ENCODE assay signal across 26 mouse cellular contexts in genomic region chr14:120335366-120335765, GRCm38 (mm10). TPM values are rescaled to one million over a fixed set of nuclear protein-coding genes. Genes with fewer than 3 reads are reported as not detected.
DNase-seq lines count a peak whose midpoint lies in the region; ATAC-seq and TF ChIP-seq lines count a peak whose summit lies in the region.
"Had no signal": no experiment of that assay in that cellular context is flagged by ENCODE, and none has a peak within 500 bp of the region (broad histone marks: within the 10 kb centered on the region; RNA-seq: fewer than 3 reads in every experiment).

No protein-coding gene starts in this region.

- TF ChIP-seq CTCF in gastrocnemius, adult 2 months (IDR thresholded peaks at IDR 0.05) = no peak

- no peaks in the 10 kb centered on the region for H3K27me3 ChIP-seq in heart, embryonic 13.5 days (replicated peaks)
- no peaks in the 10 kb centered on the region for H3K27me3 ChIP-seq in kidney, embryonic 15.5 days
- H3K27me3 ChIP-seq: CH12.LX; embryonic facial prominence, embryonic 12.5 days; embryonic facial prominence, embryonic 15.5 days; heart, embryonic 12.5 days; hindbrain, embryonic 12.5 days; hindbrain, embryonic 15.5 days had no signal

- H3K9ac ChIP-seq in heart, embryonic 13.5 days = no peak overlapping the region
- no peak overlapping the region for H3K9ac ChIP-seq in kidney, embryonic 15.5 days
- H3K9ac ChIP-seq: embryonic facial prominence, embryonic 12.5 days; embryonic facial prominence, embryonic 15.5 days; forebrain, postnatal 0 days; heart, embryonic 12.5 days; hindbrain, embryonic 12.5 days; hindbrain, embryonic 15.5 days had no signal

- no peak overlapping the region for H3K4me2 ChIP-seq in heart, embryonic 13.5 days
- H3K4me2 ChIP-seq in kidney, embryonic 15.5 days = no peak overlapping the region
- H3K4me2 ChIP-seq: embryonic facial prominence, embryonic 12.5 days; embryonic facial prominence, embryonic 15.5 days; hindbrain, embryonic 12.5 days; hindbrain, embryonic 15.5 days had no signal

- H3K36me3 ChIP-seq in heart, embryonic 13.5 days = peaks cover 14% of the 10 kb centered on the region
- 0 out of 2 replicates have a peak, but pooled peaks cover 2% of the 10 kb centered on the region for H3K36me3 ChIP-seq in kidney, embryonic 15.5 days
- H3K36me3 ChIP-seq: hindbrain, embryonic 12.5 days; hindbrain, embryonic 15.5 days had no signal

- no peak for DNase-seq in gastrocnemius, adult 2 months
- no peak for DNase-seq in gastrocnemius, postnatal 25 days
- no peak for DNase-seq in heart, adult 9 months (ENCODE audit: low spot score in 2 of 2)
- no peak for DNase-seq in kidney, adult 8-10 months
- DNase-seq: adrenal gland, adult 2 months; adrenal gland, postnatal 36 days; B cell, adult 2 months; cerebellum, adult 11 months; cerebellum, adult 2 months; cerebellum, adult 9-11 months; cerebellum, postnatal 25 days; forebrain, postnatal 0 days; gastrocnemius, postnatal 36 days; kidney, adult 2 months had no signal

- H3K9me3 ChIP-seq in heart, embryonic 13.5 days = no peaks in the 10 kb centered on the region
- H3K9me3 ChIP-seq in kidney, embryonic 15.5 days (replicated peaks) = no peaks in the 10 kb centered on the region
- H3K9me3 ChIP-seq: embryonic facial prominence, embryonic 12.5 days; embryonic facial prominence, embryonic 15.5 days; G1E; heart, embryonic 12.5 days; hindbrain, embryonic 12.5 days; hindbrain, embryonic 15.5 days had no signal

- H3K4me1 ChIP-seq in heart, embryonic 13.5 days = peaks cover 73% of the 10 kb centered on the region
- H3K4me1 ChIP-seq in kidney, embryonic 15.5 days = peaks cover 62% of the 10 kb centered on the region
- H3K4me1 ChIP-seq in brown adipose tissue, adult 24 weeks (ENCODE audit: control insufficient read depth, insufficient read depth, insufficient read length, low read length) = peaks cover 50% of the 10 kb centered on the region

- 84% methylated on average over 9 of the region's 9 CpGs for WGBS in heart, embryonic 13.5 days
- WGBS in kidney, embryonic 15.5 days = 54% methylated on average over 9 of the region's 9 CpGs

- intact Hi-C loops in gastrocnemius, adult 2 months (cut with DNase I) = loop anchor here (5.0 to 10.0 kb wide), 2 partner anchors 38 to 49 kb away; no protein-coding TSS in a partner anchor

- peak overlapping the region; percentile 95 for H3K27ac ChIP-seq in gastrocnemius, adult 2 months
- H3K27ac ChIP-seq in heart, embryonic 13.5 days (replicated peaks) = 0 out of 2 replicates have a peak overlapping the region, but pooled peaks have one; percentile 25
- H3K27ac ChIP-seq in kidney, embryonic 15.5 days = peak overlapping the region; percentile 45; the same call in 1 of the 2 replicates
- 0 out of 2 replicates have a peak overlapping the region, but pooled peaks have one; percentile 15 for H3K27ac ChIP-seq in brown adipose tissue, adult 24 weeks (replicated peaks; ENCODE audit: low read depth, low read length)
- H3K27ac ChIP-seq: embryonic facial prominence, embryonic 12.5 days; hindbrain, embryonic 12.5 days; hindbrain, embryonic 15.5 days had no signal

- ATAC-seq in heart, embryonic 13.5 days (ENCODE audit: extremely low read depth, insufficient number of reproducible peaks, low FRiP score, low TSS enrichment) = no peak
- ATAC-seq in kidney, embryonic 15.5 days (replicated peaks; ENCODE audit: low FRiP score) = no peak
- ATAC-seq: forebrain, embryonic 14.5 days; forebrain, postnatal 0 days; intestine, postnatal 0 days had no signal

- H3K4me3 ChIP-seq in gastrocnemius, adult 2 months = peak overlapping the region; percentile 13; the same call in 1 of the 2 replicates
- H3K4me3 ChIP-seq in heart, embryonic 13.5 days = no peak overlapping the region
- H3K4me3 ChIP-seq in kidney, embryonic 15.5 days (replicated peaks) = no peak overlapping the region
- H3K4me3 ChIP-seq in brown adipose tissue, adult 24 weeks (ENCODE audit: insufficient read depth, low read depth, low read length) = no peak overlapping the region
- H3K4me3 ChIP-seq: embryonic facial prominence, embryonic 12.5 days; embryonic facial prominence, embryonic 15.5 days; heart, embryonic 12.5 days; hindbrain, embryonic 12.5 days; hindbrain, embryonic 15.5 days had no signal

RNA-seq across cellular contexts. Expression of gene Mbnl2, which starts 59.9 kb away (rescaled TPM):
- total RNA-seq in gastrocnemius, adult 2 months (2021) = 100 to 1,000 TPM; 282 to 352 TPM
- total RNA-seq in gastrocnemius, postnatal 25 days (2021) = 100 to 1,000 TPM; 269 to 316 TPM
- 88.9 and 92.5 TPM in 2 replicates for polyA plus RNA-seq in heart, embryonic 13.5 days (2015; fragmentation: Nextera tagmentation; extraction: Ambion mirVana)
- polyA plus RNA-seq in kidney, embryonic 15.5 days (2015; fragmentation: Nextera tagmentation; extraction: Ambion mirVana) = 91.4 and 91.7 TPM in 2 replicates
- 152 and 170 TPM in 2 replicates for polyA plus RNA-seq in brown adipose tissue, adult 24 weeks (2012; ENCODE audit: insufficient read depth, insufficient read length, missing spikeins)

Comparison
In these comparisons a context has a peak if more than half of its experiments do, and no peak if none do; other contexts are left out.
1. H3K27ac ChIP-seq: peak in every context shown above with its lines; median percentile 95 in gastrocnemius, adult 2 months; 45 in kidney, embryonic 15.5 days; 25 in heart, embryonic 13.5 days; 15 in brown adipose tissue, adult 24 weeks.